Mouse (Mus musculus) ES-Bruce4 (cell line): ENCODE measurements around the gene Pkmyt1. TPM values are rescaled to one million over a fixed set of nuclear protein-coding genes. Genes with fewer than 3 reads are reported as not detected.

ENCODE experiments used
- H3K27ac ChIP-seq: 2 replicates; pipeline ENCODE4 v1.5.1; 2012; ENCODE audit warnings: low read length, inconsistent platforms; ENCODE audit not compliant: insufficient read depth
- H3K27me3 ChIP-seq: 2 replicates; pipeline ENCODE4 v1.6.1; 2012; ENCODE audit warnings: mild to moderate bottlenecking, low read length, inconsistent platforms; ENCODE audit not compliant: control insufficient read depth, poor library complexity, insufficient read depth, severe bottlenecking
- H3K36me3 ChIP-seq: 2 replicates; pipeline ENCODE4 v1.6.1; 2012; ENCODE audit warnings: inconsistent platforms, mild to moderate bottlenecking, low read length, moderate library complexity; ENCODE audit not compliant: control insufficient read depth, poor library complexity, insufficient read depth, severe bottlenecking
- H3K4me1 ChIP-seq: one replicate; pipeline ENCODE4 v1.8.1; 2011; ENCODE audit warnings: low read length; ENCODE audit not compliant: control insufficient read depth, insufficient read depth
- H3K4me3 ChIP-seq: 2 replicates; pipeline ENCODE4 v1.5.1; 2011; ENCODE audit warnings: low read depth, mild to moderate bottlenecking, low read length
- H3K9ac ChIP-seq: 2 replicates; pipeline ENCODE4 v1.6.1; 2012; ENCODE audit warnings: low read depth, mild to moderate bottlenecking, inconsistent platforms; ENCODE audit not compliant: poor library complexity, severe bottlenecking
- H3K9me3 ChIP-seq: replicated peaks from 2 replicates; pipeline ENCODE4 v1.6.1; 2012; ENCODE audit warnings: mild to moderate bottlenecking, low read length, inconsistent platforms; ENCODE audit not compliant: control insufficient read depth, poor library complexity, insufficient read depth, severe bottlenecking
- CTCF ChIP-seq: IDR thresholded peaks from one replicate; pipeline ENCODE4 v1.8.1; 2011; ENCODE audit warnings: low read depth, low read length
- EP300 ChIP-seq: IDR thresholded peaks from 2 replicates; pipeline ENCODE4 v1.6.1; 2011; ENCODE audit warnings: low read depth, low read length; ENCODE audit not compliant: insufficient read depth
- POLR2A ChIP-seq: IDR thresholded peaks from one replicate; pipeline ENCODE4 v1.8.1; 2011; ENCODE audit warnings: low read length; ENCODE audit not compliant: insufficient read depth
- polyA plus RNA-seq: library from polyadenylated mRNA; stranded (reverse); fragments of >200 nt; gene quantifications from 2 replicates; pipeline ENCODE4 v1.2.4, GENCODE M21; 2011; ENCODE audit warnings: low read depth; ENCODE audit not compliant: missing spikeins, insufficient read depth, insufficient read length

Gene Pkmyt1
- polyA plus RNA-seq, 1 experiment: 26.5 TPM

GRCm38 (mm10) chr17:23757581-23757980, 31.4 kb downstream of the Pkmyt1 start:
- Histone ChIP-seq H3K9ac (no peak overlapping the region), H3K4me1 (peaks cover 4% of the 10 kb centered on the region), H3K9me3 (no peaks in the 10 kb centered on the region), H3K27ac (no peak overlapping the region), H3K4me3 (no peak overlapping the region), H3K27me3 (no peaks in the 10 kb centered on the region), H3K36me3 (peaks cover 3% of the 10 kb centered on the region; the same call in 1 of the 2 replicates)
- TF ChIP-seq POLR2A (no peak), EP300 (no peak), CTCF (no peak)

- no peak overlapping the region for H3K4me3 ChIP-seq
- TF ChIP-seq EP300: 0 out of 2 replicates have a peak, but pooled peaks have one; percentile 16
- TF ChIP-seq CTCF: no peak
- TF ChIP-seq POLR2A: no peak
- H3K36me3 ChIP-seq: peaks cover 3% of the 10 kb centered on the region; the same call in 1 of the 2 replicates
- no peak overlapping the region for H3K9ac ChIP-seq
- H3K27me3 ChIP-seq: no peaks in the 10 kb centered on the region
- no peaks in the 10 kb centered on the region for H3K9me3 ChIP-seq
- peaks cover 6% of the 10 kb centered on the region for H3K4me1 ChIP-seq
- H3K27ac ChIP-seq: no peak overlapping the region
Measured at GRCm38 (mm10) chr17:23758801-23759200, 32.7 kb downstream of the Pkmyt1 start.

GRCm38 (mm10) chr17:23760231-23760630, 34.1 kb downstream of the Pkmyt1 start:
- Histone ChIP-seq H3K4me3 (no peak overlapping the region), H3K27me3 (no peaks in the 10 kb centered on the region), H3K4me1 (peaks cover 7% of the 10 kb centered on the region), H3K9me3 (no peaks in the 10 kb centered on the region), H3K27ac (no peak overlapping the region), H3K9ac (no peak overlapping the region), H3K36me3 (peaks cover 3% of the 10 kb centered on the region; the same call in 1 of the 2 replicates)
- TF ChIP-seq EP300 (no peak), POLR2A (no peak), CTCF (no peak)

- TF ChIP-seq POLR2A (no peak), CTCF (no peak), EP300 (no peak)
- Histone ChIP-seq H3K9me3 (no peaks in the 10 kb centered on the region), H3K4me1 (peaks cover 7% of the 10 kb centered on the region), H3K27ac (no peak overlapping the region), H3K36me3 (peaks cover 3% of the 10 kb centered on the region; the same call in 1 of the 2 replicates), H3K27me3 (no peaks in the 10 kb centered on the region), H3K9ac (no peak overlapping the region), H3K4me3 (no peak overlapping the region)
Measured at GRCm38 (mm10) chr17:23761155-23761554, 35.0 kb downstream of the Pkmyt1 start.

GRCm38 (mm10) chr17:23762976-23763375, 36.8 kb downstream of the Pkmyt1 start:
- no peaks in the 10 kb centered on the region for H3K27me3 ChIP-seq
- H3K4me3 ChIP-seq: no peak overlapping the region
- H3K9me3 ChIP-seq: no peaks in the 10 kb centered on the region
- H3K9ac ChIP-seq: no peak overlapping the region
- H3K4me1 ChIP-seq: peaks cover 7% of the 10 kb centered on the region
- H3K36me3 ChIP-seq: no peaks in the 10 kb centered on the region
- TF ChIP-seq POLR2A: no peak
- no peak for TF ChIP-seq CTCF
- no peak for TF ChIP-seq EP300
- no peak overlapping the region for H3K27ac ChIP-seq

GRCm38 (mm10) chr17:23770493-23770892, 44.4 kb downstream of the Pkmyt1 start:
- Histone ChIP-seq H3K9me3 (no peaks in the 10 kb centered on the region), H3K27ac (no peak overlapping the region), H3K4me1 (no peaks in the 10 kb centered on the region), H3K36me3 (no peaks in the 10 kb centered on the region), H3K27me3 (no peaks in the 10 kb centered on the region), H3K4me3 (peak overlapping the region; percentile 82), H3K9ac (peak overlapping the region; percentile 77)
- TF ChIP-seq CTCF (no peak), EP300 (no peak), POLR2A (no peak)
